Comparison of ENCODE assay signal across 8 mouse cellular contexts in the genomic region with DNA sequence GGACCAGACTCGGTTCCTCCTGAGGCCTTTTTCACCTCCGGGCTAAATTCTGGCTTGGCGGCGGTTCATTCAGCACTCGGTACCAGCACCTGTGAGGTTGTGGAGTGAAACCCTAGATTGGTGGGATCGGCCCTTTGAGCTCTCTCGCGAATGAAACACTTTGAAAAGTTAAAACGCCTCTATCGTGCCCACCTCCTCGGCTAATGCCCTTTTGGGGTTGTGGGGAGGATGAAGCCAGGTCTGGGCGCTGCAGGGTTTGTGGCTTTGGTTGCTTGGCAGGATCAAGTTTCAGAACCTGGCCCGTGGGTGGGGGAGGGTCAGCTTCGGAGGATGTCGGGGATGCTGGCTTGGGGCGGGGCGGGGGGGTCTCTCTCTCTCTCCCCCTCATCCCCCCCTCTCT. TPM values are rescaled to one million over a fixed set of nuclear protein-coding genes. Genes with fewer than 3 reads are reported as not detected.
A peak's percentile ranks its signal among the peaks of the same experiment; 100 is the strongest.
DNase-seq lines count a peak whose midpoint lies in the region; ATAC-seq and TF ChIP-seq lines count a peak whose summit lies in the region.

No protein-coding gene starts in this region.

- H3K4me3 ChIP-seq in kidney, embryonic 15.5 days (replicated peaks): peak overlapping the region; percentile 65
- peak overlapping the region; percentile 62 to 90 for H3K4me3 ChIP-seq in MEL (ENCODE audit: control insufficient read depth in 1 of 2, insufficient read depth in 1 of 2, low read depth in 2 of 2, low read length in 2 of 2)
- H3K4me3 ChIP-seq in forebrain, embryonic 13.5 days: peak overlapping the region; percentile 54
- H3K4me3 ChIP-seq in intestine, postnatal 0 days (ENCODE audit: low read depth, low read length): peak overlapping the region; percentile 61

- H3K27ac ChIP-seq in kidney, embryonic 15.5 days: peak overlapping the region; percentile 65
- peak overlapping the region; percentile 37 for H3K27ac ChIP-seq in MEL (ENCODE audit: control insufficient read depth, low read depth, low read length)
- no peak overlapping the region; the same call in 1 of the 2 replicates for H3K27ac ChIP-seq in forebrain, embryonic 13.5 days
- peak overlapping the region; percentile 46; the same call in 1 of the 2 replicates for H3K27ac ChIP-seq in intestine, postnatal 0 days (ENCODE audit: low read depth, low read length)

- 15% methylated on average over 17 of the region's 17 CpGs for WGBS in kidney, embryonic 15.5 days
- 17% methylated on average over 14 of the region's 17 CpGs for WGBS in forebrain, embryonic 13.5 days
- WGBS in intestine, postnatal 0 days: 17% methylated on average over 17 of the region's 17 CpGs

- no peak for TF ChIP-seq RAD21 in MEL (IDR thresholded peaks at IDR 0.05; ENCODE audit: low read depth, low read length)

- no peaks in the 10 kb centered on the region for H3K36me3 ChIP-seq in kidney, embryonic 15.5 days
- H3K36me3 ChIP-seq in MEL (ENCODE audit: control insufficient read depth in 1 of 2, insufficient read depth in 2 of 2, low read length in 2 of 2): peaks cover 0 to 3% of the 10 kb centered on the region in 2 experiments; a peak in 2 of 4 replicates
- H3K36me3 ChIP-seq in forebrain, embryonic 13.5 days (ENCODE audit: poor library complexity, severe bottlenecking): no peaks in the 10 kb centered on the region
- H3K36me3 ChIP-seq in intestine, postnatal 0 days (ENCODE audit: control insufficient read depth, insufficient read depth): no peaks in the 10 kb centered on the region

- DNase-seq in kidney, adult 11 months: no peak
- DNase-seq in MEL (ENCODE audit: low read depth, low spot score): no peak
- DNase-seq in frontal cortex, postnatal 25 days (ENCODE audit: low spot score in 2 of 2): no peak
- DNase-seq in ovary, adult 18-20 months (ENCODE audit: low spot score): no peak

- peaks cover 69% of the 10 kb centered on the region for H3K27me3 ChIP-seq in kidney, embryonic 15.5 days
- no peaks in the 10 kb centered on the region; a peak in 2 of 4 replicates for H3K27me3 ChIP-seq in MEL (ENCODE audit: control insufficient read depth in 1 of 2, insufficient read depth in 2 of 2, low read length in 2 of 2)
- peaks cover 51% of the 10 kb centered on the region for H3K27me3 ChIP-seq in forebrain, embryonic 13.5 days
- peaks cover 27% of the 10 kb centered on the region for H3K27me3 ChIP-seq in intestine, postnatal 0 days (replicated peaks; ENCODE audit: control insufficient read depth, insufficient read depth, low read length)

- H3K79me2 ChIP-seq in MEL (ENCODE audit: control insufficient read depth, insufficient read depth, low read length, poor library complexity): peaks cover 2% of the 10 kb centered on the region; the same call in 1 of the 2 replicates

- no peaks in the 10 kb centered on the region for H3K9me3 ChIP-seq in kidney, embryonic 15.5 days (replicated peaks)
- no peaks in the 10 kb centered on the region for H3K9me3 ChIP-seq in MEL (replicated peaks; ENCODE audit: insufficient read depth, low read length)
- H3K9me3 ChIP-seq in forebrain, embryonic 13.5 days (replicated peaks): no peaks in the 10 kb centered on the region
- no peaks in the 10 kb centered on the region for H3K9me3 ChIP-seq in intestine, postnatal 0 days (ENCODE audit: control insufficient read depth)

- 0 out of 2 replicates have a peak, but pooled peaks cover 3% of the 10 kb centered on the region for H3K4me1 ChIP-seq in kidney, embryonic 15.5 days
- H3K4me1 ChIP-seq in MEL (ENCODE audit: control insufficient read depth in 1 of 2, insufficient read depth in 2 of 2, low read length in 2 of 2): no peaks in the 10 kb centered on the region
- peaks cover 9% of the 10 kb centered on the region; the same call in 1 of the 2 replicates for H3K4me1 ChIP-seq in forebrain, embryonic 13.5 days
- no peaks in the 10 kb centered on the region for H3K4me1 ChIP-seq in intestine, postnatal 0 days (replicated peaks; ENCODE audit: control insufficient read depth, insufficient read depth, low read length)

- ATAC-seq in kidney, embryonic 15.5 days (replicated peaks; ENCODE audit: low FRiP score): no peak
- no peak for ATAC-seq in forebrain, embryonic 13.5 days
- no peak; the same call in 1 of the 2 replicates for ATAC-seq in intestine, postnatal 0 days
- peak; percentile 4 for ATAC-seq in megakaryocyte progenitor cell, adult 5-6 weeks (replicated peaks; ENCODE audit: poor library complexity)

- peak overlapping the region; percentile 47 for H3K4me2 ChIP-seq in kidney, embryonic 15.5 days
- H3K4me2 ChIP-seq in forebrain, embryonic 13.5 days: peak overlapping the region; percentile 49
- H3K4me2 ChIP-seq in intestine, postnatal 0 days (replicated peaks; ENCODE audit: low read depth): peak overlapping the region; percentile 60

- no peak for TF ChIP-seq EP300 in MEL (IDR thresholded peaks at IDR 0.05; ENCODE audit: low read depth in 1 of 2, low read length in 2 of 2)

- no peak for TF ChIP-seq CTCF in MEL (IDR thresholded peaks at IDR 0.05 in 2 of 3, conservative IDR thresholded peaks at IDR 0.05 in 1 of 3; ENCODE audit: control insufficient read depth in 1 of 3, insufficient read depth in 1 of 3, low read depth in 2 of 3, low read length in 3 of 3, poor library complexity in 1 of 3, severe bottlenecking in 1 of 3)
- TF ChIP-seq CTCF in intestine, postnatal 0 days (IDR thresholded peaks at IDR 0.05; ENCODE audit: low read depth): no peak

- TF ChIP-seq POLR2A in MEL (IDR thresholded peaks at IDR 0.05; ENCODE audit: control insufficient read depth in 1 of 2, insufficient read depth in 1 of 2, low read depth in 1 of 2, low read length in 2 of 2, poor library complexity in 1 of 2): no peak

- H3K9ac ChIP-seq in kidney, embryonic 15.5 days: peak overlapping the region; percentile 49
- peak overlapping the region; percentile 85 for H3K9ac ChIP-seq in MEL (ENCODE audit: control insufficient read depth, low read depth, low read length, poor library complexity, severe bottlenecking)
- peak overlapping the region; percentile 66 for H3K9ac ChIP-seq in forebrain, embryonic 13.5 days
- H3K9ac ChIP-seq in intestine, postnatal 0 days (ENCODE audit: low read depth, low read length): peak overlapping the region; percentile 40

TF ChIP-seq in MEL, 35 proteins besides CTCF, POLR2A, EP300 and RAD21:
- TF ChIP-seq KAT2A (conservative IDR thresholded peaks at IDR 0.05; ENCODE audit: low read depth, low read length): no peak
- peak; percentile 7; the same call in 1 of the 2 replicates for TF ChIP-seq SIN3A (IDR thresholded peaks at IDR 0.05; ENCODE audit: low read length)

RNA-seq across cellular contexts. Expression of a gene that starts 0.3 kb away (rescaled TPM):
- 96.9 and 118 TPM in 2 replicates for polyA plus RNA-seq in kidney, embryonic 15.5 days (2015; fragmentation: Nextera tagmentation; extraction: Ambion mirVana)
- total RNA-seq in MEL (2012; rRNA removed): 28.1 and 28.3 TPM in 2 replicates
- 10 to 100 TPM in 1 of 2 experiments, not detected in 1; 25.0 TPM for polyA plus RNA-seq in MEL (2012; ENCODE audit: insufficient read depth in 1 of 2, insufficient read length in 2 of 2, low read depth in 1 of 2, low replicate concordance in 2 of 2, missing spikeins in 1 of 2)
- polyA plus RNA-seq in forebrain, embryonic 13.5 days (2015; fragmentation: Nextera tagmentation; extraction: Ambion mirVana): 133 and 135 TPM in 2 replicates
- 91.0 and 102 TPM in 2 replicates for polyA plus RNA-seq in intestine, postnatal 0 days (2015; fragmentation: Nextera tagmentation; extraction: Ambion mirVana)
- total RNA-seq in megakaryocyte progenitor cell, adult 5-6 weeks (2015): 41.3 and 41.5 TPM in 2 replicates
- 20.8 and 21.5 TPM in 2 replicates for total RNA-seq in megakaryocyte progenitor cell, adult 5-6 weeks (2017)

RNA-seq across cellular contexts. Expression of a gene that starts 0.7 kb away (rescaled TPM):
- polyA plus RNA-seq in kidney, embryonic 15.5 days (2015; fragmentation: Nextera tagmentation; extraction: Ambion mirVana): 0.12 TPM in 1 of 2 replicates, not detected in the other
- total RNA-seq in MEL (2012; rRNA removed): not detected in 2 replicates
- not detected for polyA plus RNA-seq in MEL (2012; ENCODE audit: insufficient read depth in 1 of 2, insufficient read length in 2 of 2, low read depth in 1 of 2, low replicate concordance in 2 of 2, missing spikeins in 1 of 2)
- polyA plus RNA-seq in forebrain, embryonic 13.5 days (2015; fragmentation: Nextera tagmentation; extraction: Ambion mirVana): 0.09 and 0.12 TPM in 2 replicates
- polyA plus RNA-seq in intestine, postnatal 0 days (2015; fragmentation: Nextera tagmentation; extraction: Ambion mirVana): 0.05 TPM in 1 of 2 replicates, not detected in the other
- total RNA-seq in megakaryocyte progenitor cell, adult 5-6 weeks (2015): not detected in 2 replicates
- total RNA-seq in megakaryocyte progenitor cell, adult 5-6 weeks (2017): not detected in 2 replicates
